Mouse (Mus musculus) liver, embryonic 14.5 days (tissue): Measurements from ENCODE around the gene Gm49380.

Experiments
- CTCF ChIP-seq: IDR thresholded peaks from 2 replicates; pipeline ENCODE4 v1.5.1; 2016; ENCODE audit warnings: antibody characterized with exemption, low read depth, control low read depth
- EP300 ChIP-seq: IDR thresholded peaks from 2 replicates; pipeline ENCODE4 v1.6.1; 2016; ENCODE audit warnings: antibody characterized with exemption, low read depth

GRCm38 (mm10) chr9:44104881-44105280, 8.4 kb downstream of the Gm49380 start:
- TF ChIP-seq CTCF (no peak), EP300 (no peak)
